Mouse (Mus musculus): ENCODE measurements around the gene 1700102P08Rik.

The 1700102P08Rik gene

DNA sequence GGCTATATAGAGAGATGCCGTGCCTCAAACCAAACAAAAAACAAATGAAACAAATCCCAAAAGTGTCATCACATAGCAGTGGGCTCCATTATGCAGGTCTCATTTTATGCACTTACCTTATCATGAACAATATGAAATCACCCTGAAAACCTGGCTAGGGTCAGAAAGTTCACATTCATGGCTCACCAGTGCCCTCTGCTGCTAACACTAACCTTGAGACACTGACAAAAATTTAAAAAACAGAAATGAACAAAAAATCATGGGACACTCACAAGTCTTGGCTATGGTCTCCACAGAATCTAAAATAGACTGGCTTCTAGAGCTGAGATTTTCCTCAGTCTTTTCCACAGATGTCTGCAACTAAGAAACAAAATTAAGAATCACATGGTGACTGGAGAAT is 19.6 kb downstream of the 1700102P08Rik start:
- DNase-seq, result peak; percentile 64

DNA sequence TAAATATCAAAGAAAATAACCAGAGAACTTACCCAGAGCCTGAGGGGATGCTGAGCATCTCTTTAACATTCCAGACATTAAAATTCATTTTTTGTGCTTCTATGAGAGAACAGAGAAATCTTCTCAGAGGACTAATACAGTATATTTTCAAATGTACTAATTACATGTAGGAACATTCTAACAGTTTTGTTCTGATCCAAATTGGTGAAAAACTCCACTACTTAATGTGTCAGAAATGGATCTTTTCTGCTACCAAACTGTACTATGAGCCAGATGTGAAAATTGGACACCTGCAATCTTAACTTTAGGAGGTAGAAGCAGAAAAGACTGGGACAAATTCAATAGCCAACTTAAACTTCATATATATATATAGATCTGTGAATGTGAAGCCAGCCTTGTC is 35.8 kb downstream of the 1700102P08Rik start, which contains the start of gene Ccdc36:
Gene Ccdc36, minus strand, starts transcription at position 101 of the 400 bp plus-strand sequence.
- no peak for DNase-seq

DNA sequence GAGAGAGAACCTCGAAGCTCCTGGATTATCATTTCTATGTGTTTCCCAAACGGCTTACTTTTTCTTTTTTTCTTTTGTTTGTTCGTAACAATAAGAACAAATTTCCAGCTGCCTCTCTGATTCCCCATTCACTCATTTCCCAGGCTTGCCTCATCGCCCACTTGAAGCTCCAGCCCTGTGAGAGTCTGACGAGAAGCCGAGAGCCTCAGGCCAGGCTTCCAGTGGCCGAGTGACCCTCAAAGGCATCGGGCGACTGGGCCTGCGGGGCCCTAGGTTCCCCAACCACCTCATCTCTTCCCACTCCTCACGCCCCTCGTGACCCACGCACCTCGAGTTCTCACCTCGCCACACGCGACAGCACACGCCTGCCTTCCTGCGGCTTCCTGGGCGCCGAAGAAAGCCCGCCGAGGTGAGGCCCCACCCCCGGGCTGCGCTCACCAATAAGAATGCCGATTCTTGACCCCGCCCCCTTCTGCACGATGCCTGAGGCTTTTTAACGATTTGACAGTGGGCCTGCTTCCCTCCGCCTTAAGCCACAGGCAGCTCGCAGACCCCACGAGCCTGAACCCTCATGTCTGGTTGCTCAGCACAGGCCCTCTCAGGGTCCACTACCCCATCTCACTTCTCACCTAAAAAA is 38.9 kb downstream of the 1700102P08Rik start:
- peak; percentile 22 for DNase-seq

DNA sequence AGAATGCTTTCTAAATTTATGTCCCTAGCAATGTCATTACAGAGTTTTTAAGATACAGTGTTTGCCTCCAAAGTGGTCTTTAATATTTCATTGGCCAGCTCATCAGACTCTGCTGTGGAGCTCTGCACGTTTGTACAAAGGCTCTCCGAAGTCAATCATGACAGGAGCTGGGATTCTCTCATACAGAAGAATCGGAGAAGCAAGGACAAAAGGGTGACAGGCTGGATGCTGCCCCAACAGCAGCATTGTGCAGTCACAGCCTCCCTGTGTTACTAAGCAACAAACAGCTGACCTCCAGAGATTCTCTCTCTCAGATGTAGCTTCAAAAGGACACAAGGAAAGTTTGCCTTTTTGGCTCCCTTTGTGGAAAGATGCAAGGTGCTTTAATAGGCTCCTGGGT is 43.6 kb downstream of the 1700102P08Rik start, which contains the start of gene BC048562:
Gene BC048562, plus strand, starts transcription at position 301 of the 400 bp plus-strand sequence.
- no peak for DNase-seq

DNA sequence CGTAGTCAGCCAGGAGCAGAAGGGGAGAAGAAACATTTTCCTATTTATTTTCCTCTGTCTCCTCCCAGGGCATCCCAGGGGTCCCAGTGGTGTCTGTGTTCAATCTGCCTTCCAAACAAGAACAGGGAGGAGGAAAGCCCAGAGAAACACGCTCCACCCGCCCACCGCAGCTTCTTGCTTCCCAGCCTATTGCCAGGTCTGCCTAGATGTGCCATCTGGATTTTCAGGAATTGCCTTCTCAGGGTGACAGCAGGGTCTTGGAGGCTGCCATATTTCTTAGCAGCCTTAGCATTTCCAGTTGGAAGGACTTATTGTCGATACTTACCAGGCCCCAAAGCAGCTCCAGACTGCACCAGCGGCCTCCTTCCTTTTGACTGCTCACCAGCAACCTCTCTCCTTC is 46.6 kb downstream of the 1700102P08Rik start:
- no peak for DNase-seq

DNA sequence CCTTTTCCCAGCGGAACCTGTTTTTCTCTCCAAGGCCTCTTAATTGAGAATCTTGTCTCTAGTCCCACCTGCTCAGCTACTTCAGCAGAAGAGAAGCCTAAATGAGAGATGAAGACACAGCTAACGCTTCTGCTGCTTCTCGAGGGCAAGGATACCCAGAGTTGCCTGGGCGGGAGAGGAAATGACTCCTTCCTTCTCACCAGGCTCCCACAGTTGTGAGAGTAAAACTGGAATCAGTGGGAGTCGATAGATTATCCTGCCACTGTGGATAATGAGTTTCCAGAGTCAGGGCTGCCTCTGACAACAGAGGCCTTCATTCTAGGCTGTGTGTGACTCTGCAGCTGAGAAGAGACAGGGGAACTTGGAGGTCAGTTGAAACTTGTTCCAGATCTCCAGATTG is 47.9 kb downstream of the 1700102P08Rik start:
- no peak for DNase-seq

DNA sequence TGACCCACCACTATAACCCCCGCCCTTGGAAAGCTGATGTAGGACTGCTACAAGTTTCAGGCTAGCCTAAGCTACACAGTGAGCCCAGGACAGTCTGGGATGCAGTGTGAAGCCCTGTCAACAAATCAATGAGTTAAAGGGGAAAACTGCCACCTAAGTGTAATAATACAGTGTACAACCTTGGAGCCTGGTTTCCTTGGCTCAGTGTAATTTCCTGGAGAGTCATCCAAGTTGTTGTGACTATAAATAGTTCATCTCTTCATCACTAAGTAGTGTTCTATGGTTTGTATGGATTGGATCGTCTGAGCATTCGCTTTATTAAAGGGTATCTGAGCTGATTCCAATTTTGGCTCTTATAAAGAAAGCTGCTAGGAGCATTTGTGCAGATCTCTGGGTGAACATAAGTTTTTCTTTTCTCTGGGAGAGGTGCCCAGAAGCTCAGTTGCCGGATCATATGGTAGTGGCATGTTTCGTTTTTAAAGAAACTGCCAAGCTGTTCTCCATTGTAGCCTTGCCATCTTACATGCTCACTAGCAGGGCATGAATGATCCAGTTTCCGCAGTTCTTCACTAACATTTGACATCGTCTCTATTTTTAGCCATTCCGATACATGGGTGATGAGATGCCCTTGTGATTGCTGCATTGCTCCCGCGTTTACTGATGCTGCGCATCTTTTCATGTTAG is 48.8 kb downstream of the 1700102P08Rik start:
- no peak for DNase-seq

DNA sequence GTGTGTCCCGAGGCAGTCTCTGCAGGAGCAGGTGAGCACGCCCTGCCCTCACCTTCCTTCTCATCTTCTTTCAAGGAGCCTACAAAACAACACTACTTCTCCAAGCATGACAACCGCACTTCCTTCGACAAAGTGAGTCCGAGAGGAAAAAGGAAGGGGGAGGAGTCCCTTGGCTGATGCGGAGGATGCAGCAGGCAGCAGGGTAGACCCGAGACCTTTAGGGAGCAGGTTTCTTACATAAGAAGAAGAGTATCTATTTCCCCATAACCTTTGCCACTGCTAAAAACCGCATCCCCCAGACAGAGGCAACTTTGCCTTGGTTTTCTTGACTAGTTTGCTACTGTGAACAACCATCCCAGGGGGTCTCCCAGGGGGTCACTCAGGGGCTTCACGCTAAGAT is 52.5 kb downstream of the 1700102P08Rik start:
- DNase-seq, result no peak

DNA sequence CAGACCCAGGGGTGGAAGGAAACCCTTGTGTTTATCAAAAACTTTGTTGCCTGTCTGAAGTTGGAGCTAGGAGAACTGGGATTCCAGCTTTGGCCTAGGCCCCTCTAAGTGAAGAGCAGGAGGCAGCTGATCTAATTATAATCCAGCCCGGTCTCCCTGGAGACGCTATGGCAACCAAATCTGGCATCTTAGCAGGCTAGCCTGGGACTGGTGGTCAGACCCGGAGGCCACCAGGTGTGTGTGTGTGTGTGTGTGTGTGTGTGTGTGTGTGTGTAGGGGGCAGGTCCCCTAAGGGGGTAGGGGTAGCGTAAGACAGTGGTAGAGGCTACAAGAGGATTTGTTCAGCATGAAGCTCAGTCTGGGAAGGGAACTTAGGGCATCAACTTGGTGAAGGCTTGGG is 57.3 kb downstream of the 1700102P08Rik start:
- peak; percentile 21 for DNase-seq

DNA sequence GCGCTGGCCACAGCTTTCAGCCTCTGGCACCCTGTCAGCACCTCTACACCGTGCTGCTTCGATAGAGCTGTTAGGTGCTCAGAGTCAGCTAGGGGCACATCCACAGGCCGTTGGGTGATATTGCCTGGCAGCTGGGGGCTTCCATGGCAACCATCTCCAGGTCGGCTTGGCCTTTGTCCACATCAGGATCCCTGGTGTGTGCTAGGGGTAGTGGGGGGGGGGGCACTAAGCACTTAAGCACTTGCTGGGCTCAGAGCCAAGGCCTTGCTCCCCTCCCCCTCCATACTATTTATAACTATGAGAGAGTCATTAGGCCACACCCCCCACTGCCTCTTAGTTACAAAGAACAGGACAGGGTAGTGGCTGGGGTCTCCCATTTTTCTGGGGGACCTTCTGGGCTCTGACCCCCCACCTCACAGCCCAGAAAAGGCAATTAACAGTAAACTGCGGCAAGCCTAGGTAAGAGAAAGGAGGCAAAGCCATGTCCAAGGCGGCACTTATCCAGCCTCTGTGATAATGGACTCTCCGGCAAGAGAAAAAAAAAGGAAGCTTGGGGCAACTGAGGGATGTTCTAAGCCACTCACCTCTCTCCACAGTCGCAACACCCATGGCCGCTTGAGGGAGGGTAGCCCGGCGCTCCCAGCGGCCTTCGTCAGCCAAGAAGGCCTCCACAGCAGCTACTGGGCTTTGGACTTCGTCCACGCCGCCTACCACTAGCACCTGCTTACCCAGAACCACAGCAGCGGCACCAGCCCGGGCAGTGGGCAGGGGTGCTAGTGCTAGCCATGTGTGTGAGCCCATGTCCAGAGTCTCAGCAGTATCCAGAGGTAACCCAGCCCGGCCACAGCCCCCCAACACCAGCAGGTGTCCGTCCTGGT is 57.9 kb downstream of the 1700102P08Rik start:
- DNase-seq, result peak; percentile 34

DNA sequence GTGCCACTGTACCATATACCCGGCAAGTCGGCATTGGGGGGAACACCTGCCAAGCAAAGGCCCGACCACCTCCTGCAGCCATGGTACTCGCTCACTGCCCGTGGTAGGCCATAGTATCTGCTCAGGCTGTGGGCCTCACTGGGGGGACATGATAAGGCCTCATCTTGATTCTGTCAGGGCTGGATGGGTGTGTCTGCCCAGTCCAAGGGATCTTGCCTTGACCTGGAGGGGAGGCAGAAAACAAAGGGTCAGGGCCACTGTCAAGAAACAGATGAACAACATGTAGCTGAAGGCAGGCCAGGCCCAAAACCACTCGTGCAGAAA is 58.5 kb downstream of the 1700102P08Rik start:
- no peak for DNase-seq

DNA sequence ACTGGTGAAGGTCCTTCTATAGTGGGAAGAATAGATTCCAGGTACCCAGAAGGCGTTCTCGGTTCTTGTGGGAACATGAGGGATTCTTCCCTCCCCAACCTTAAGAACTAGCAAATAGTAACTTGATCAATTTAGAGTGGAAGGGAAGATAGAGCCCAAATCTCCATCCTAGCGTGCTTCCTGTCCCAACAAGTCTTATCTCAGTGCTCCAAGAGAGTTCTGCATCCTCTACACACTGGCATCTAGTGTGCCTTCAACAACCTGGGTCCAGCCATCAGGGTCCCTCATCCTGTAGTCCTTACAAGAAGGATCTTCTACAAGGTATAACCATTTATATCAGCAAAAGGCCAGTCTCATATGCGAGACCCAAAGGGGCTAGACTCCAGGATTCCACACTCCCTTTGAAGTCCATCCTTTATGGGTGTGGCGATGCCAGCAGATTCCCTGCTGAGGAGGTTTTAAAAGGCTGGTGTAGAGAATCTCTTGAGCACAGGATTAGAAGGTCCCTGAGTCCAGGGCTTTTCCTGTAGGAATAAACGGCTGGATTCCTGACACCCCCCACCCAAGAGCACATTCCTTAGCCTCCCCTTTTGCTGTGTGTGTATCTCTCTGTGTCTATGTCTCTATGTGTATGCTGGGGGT is 59.0 kb downstream of the 1700102P08Rik start:
- DNase-seq, result no peak

DNA sequence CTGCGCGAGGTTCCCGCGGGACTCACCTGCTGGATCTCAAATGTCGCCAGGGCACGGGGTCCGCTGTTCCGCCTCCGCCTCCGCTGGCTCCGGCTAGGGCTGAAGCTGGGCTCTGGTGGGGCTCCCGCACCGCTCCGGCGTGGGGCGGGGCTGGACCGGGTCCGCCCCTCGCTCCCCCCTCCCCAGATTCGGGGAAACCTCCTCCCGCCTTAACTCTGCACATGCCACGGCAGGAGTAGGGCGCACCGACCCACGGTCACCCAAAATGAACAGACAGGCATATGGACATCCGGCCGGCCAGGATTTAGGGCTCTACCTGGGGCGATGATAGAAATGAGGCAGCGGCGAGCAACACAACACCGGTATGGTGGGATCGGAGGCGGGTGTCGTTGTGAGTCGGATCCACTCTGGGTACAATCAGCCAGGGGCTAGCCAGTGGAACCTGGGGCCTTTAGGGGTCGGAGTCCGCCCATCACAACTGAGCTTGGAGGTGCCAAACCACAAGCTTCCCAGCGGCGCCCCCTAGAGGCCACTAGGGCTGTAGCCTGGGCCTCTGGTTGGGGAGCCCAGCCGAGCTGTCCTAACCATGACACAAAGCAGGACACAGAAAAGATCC is 59.8 kb downstream of the 1700102P08Rik start:
- peak; percentile 90 for DNase-seq

DNA sequence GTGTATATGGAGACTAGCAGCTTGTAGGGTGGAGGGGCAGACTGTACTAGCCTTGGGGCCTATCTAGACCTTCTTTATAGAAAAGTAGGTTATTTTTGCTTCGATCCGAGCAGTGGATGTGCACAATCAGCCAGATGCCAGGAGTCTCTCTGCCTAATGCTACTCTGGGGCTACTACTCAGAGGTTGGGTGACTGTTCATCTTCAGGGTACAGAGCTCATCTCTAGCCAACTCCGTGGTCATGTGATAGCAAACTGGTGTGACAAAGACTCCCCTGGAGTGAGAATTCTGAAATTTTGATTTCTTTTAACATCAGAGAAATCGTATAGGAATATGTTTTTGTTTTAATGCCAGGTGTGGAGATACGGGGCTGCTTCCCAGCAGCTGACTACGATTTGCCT is 60.3 kb downstream of the 1700102P08Rik start:
- no peak for DNase-seq

DNA sequence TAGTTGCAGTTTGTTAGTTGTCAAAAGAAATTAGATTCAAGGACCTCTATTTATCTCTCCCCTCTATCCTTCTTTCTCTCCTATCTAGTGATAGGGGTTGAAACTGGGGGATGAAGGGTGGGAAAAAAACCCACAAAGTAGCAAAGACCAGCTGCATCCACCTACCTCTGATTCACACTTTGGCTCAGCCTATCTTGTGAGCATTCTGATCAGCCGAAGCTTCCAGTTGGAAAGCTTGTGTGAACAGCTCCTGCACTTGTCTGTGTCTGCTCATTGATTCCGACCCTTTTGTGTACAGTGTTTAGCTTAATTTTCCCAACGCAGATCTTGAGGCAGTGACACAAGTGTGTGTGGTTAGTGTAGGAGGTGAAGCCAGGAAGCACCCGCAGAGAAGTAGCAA is 60.9 kb downstream of the 1700102P08Rik start:
- DNase-seq, result no peak

DNA sequence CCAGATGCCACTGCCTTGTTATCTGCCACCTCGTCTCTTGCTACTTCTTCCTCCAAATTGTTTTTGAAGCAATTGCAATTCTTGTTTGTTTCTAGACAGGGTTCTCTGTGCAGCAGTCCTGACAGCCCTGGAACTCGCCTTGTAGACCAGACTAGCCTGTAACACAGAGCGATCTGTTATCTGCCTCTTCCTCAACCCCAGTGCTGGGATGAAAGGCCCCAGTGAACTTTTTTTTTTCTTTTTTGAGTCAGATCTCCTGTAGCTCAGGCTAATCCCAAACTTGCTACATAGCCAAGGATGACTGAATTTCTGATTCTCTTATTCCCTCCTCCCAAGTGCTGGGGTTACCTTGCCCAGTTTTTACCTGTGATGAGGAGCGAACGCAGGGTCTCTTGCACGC is 61.8 kb downstream of the 1700102P08Rik start:
- DNase-seq, result no peak

DNA sequence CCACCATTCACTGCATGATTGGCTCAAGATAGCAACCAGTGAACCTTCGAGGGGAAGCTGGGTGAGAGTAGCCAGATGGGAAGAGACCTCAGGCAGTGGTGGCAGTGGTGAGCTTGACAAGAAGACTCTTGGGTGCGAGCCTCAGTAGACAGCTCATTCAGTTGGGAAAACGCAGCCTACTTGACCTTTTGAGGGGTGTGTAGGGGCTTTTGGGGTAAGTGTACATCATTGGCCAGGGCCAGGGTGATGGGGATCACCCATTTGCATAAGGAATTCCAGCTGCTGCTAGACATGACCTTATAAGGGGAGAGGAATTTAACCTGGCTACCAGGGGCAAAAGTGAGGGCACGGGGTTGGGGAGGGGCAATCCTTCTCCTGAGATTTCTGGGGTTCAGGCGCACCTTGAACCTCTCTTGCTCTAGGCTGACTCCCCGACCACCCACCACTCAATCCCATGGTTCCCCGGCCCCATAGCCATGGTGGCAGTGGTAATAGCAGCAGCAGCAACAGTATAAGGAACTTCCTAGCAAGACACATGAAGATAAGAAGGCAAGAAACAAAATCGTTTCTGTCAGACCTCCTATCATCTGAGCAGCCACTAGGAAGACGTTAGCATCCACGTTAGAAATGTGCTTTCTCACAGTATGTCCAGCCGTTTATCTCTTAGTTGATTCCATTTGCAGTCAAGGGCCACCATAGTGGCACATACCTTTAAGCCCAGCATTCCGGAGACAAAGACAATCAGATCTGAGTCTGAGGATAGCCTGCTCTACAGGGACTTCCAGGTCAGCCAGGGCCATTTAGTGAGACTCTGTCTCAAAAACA is 63.4 kb downstream of the 1700102P08Rik start:
- DNase-seq, result no peak

DNA sequence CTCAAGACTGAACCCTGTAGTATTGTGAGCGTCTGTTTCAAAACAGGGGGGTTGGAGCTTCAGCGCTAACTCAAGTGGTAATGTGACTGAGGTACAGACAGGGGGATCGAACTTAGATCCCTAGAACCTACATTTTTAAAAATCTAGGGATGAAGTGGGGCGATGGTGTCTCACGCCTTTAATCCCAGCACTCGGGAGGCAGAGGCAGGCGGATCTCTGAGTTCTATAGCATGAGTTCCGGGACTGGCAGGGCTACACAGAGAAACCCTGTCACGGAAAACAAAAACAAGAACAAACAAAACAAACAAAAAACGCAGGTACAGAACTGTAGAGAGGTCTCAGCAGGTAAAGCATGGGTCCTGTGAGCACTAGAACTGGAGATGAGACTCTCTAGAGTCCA is 64.3 kb downstream of the 1700102P08Rik start:
- no peak for DNase-seq

DNA sequence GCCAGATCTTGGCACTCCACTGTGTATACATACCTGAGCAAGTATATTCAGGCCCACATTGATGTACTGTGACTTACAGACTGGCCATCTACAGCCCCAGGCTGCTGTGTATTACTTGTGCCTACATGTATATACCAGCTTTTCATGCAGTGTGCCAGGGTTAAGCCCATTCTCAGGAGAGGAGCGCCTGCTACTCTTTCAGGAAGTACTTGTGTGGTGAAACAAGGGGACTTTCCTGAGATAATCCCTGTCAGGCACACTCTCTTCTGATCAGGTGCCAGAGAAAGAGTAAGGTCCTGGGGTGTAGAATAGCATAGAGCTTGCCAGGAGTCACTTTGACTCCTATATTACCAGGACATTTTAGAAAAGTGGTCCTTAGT is 67.3 kb downstream of the 1700102P08Rik start:
- DNase-seq, result peak; percentile 26

Data from lung, postnatal 36 days (tissue).